Mouse (Mus musculus) embryonic fibroblast, embryonic 13.5 days (primary cell): Measurements from ENCODE around the gene Psph.

ENCODE experiments used
- CTCF ChIP-seq: IDR thresholded peaks from 2 replicates; pipeline ENCODE4 v1.5.1; 2011; ENCODE audit warnings: mild to moderate bottlenecking, control low read depth, low read length, moderate library complexity, borderline replicate concordance; ENCODE audit not compliant: insufficient read depth
- POLR2A ChIP-seq: IDR thresholded peaks from 2 replicates; pipeline ENCODE4 v1.6.1; 2011; ENCODE audit warnings: low read depth, mild to moderate bottlenecking, control low read depth, low read length, moderate library complexity

GRCm38 (mm10) chr5:129742903-129743488, 44.3 kb downstream of the Psph start:
- no peak for TF ChIP-seq CTCF
- no peak for TF ChIP-seq POLR2A
